Mouse (Mus musculus): ENCODE results near the gene Parp12. TPM values are rescaled to one million over a fixed set of nuclear protein-coding genes. Genes with fewer than 3 reads are reported as not detected.

Gene Parp12
- polyA plus RNA-seq, 1 experiment from 2014 or later = 2.5 TPM

GRCm38 (mm10) chr6:39061180-39061579 is 57.0 kb downstream of the Parp12 start:
- H3K4me1 ChIP-seq (replicated peaks; ENCODE audit: control insufficient read depth, insufficient read depth, low read length) = 0 out of 2 replicates have a peak, but pooled peaks cover 3% of the 10 kb centered on the region
- H3K9ac ChIP-seq (replicated peaks; ENCODE audit: low read depth, low read length) = no peak overlapping the region
- H3K27ac ChIP-seq (ENCODE audit: low read length) = no peak overlapping the region
- 36% methylated on average over 4 of the region's 4 CpGs for WGBS
- H3K27me3 ChIP-seq (replicated peaks; ENCODE audit: control insufficient read depth, insufficient read depth, low read length) = no peaks in the 10 kb centered on the region
- ATAC-seq = 0 out of 2 replicates have a peak, but pooled peaks have one; percentile 20
- H3K4me3 ChIP-seq (replicated peaks; ENCODE audit: low read length) = no peak overlapping the region
- H3K4me2 ChIP-seq (ENCODE audit: low read length) = no peak overlapping the region
- H3K36me3 ChIP-seq (ENCODE audit: control insufficient read depth, insufficient read depth) = no peaks in the 10 kb centered on the region
- no peaks in the 10 kb centered on the region for H3K9me3 ChIP-seq (ENCODE audit: control insufficient read depth, low read length)

- H3K4me2 ChIP-seq (ENCODE audit: low read length) = no peak overlapping the region
- no peak overlapping the region for H3K27ac ChIP-seq (ENCODE audit: low read length)
- 88% methylated on average over 12 of the region's 12 CpGs for WGBS
- no peak for ATAC-seq
- H3K9me3 ChIP-seq (ENCODE audit: control insufficient read depth, low read length) = no peaks in the 10 kb centered on the region
- H3K4me3 ChIP-seq (replicated peaks; ENCODE audit: low read length) = no peak overlapping the region
- H3K4me1 ChIP-seq (replicated peaks; ENCODE audit: control insufficient read depth, insufficient read depth, low read length) = peaks cover 15% of the 10 kb centered on the region
- H3K27me3 ChIP-seq (replicated peaks; ENCODE audit: control insufficient read depth, insufficient read depth, low read length) = no peaks in the 10 kb centered on the region
- no peak overlapping the region for H3K9ac ChIP-seq (replicated peaks; ENCODE audit: low read depth, low read length)
- no peaks in the 10 kb centered on the region for H3K36me3 ChIP-seq (ENCODE audit: control insufficient read depth, insufficient read depth)
Measured at GRCm38 (mm10) chr6:39059547-39060497, 58.3 kb downstream of the Parp12 start.

GRCm38 (mm10) chr6:39058936-39059335 is 59.2 kb downstream of the Parp12 start:
- Histone ChIP-seq H3K36me3 (ENCODE audit: control insufficient read depth, insufficient read depth) (no peaks in the 10 kb centered on the region), H3K9ac (replicated peaks; ENCODE audit: low read depth, low read length) (no peak overlapping the region), H3K27ac (ENCODE audit: low read length) (no peak overlapping the region), H3K4me1 (replicated peaks; ENCODE audit: control insufficient read depth, insufficient read depth, low read length) (peaks cover 21% of the 10 kb centered on the region), H3K9me3 (ENCODE audit: control insufficient read depth, low read length) (no peaks in the 10 kb centered on the region), H3K4me2 (ENCODE audit: low read length) (no peak overlapping the region), H3K27me3 (replicated peaks; ENCODE audit: control insufficient read depth, insufficient read depth, low read length) (no peaks in the 10 kb centered on the region), H3K4me3 (replicated peaks; ENCODE audit: low read length) (no peak overlapping the region)
- no peak for ATAC-seq
- 76% methylated on average over 3 of the region's 3 CpGs for WGBS

GRCm38 (mm10) chr6:39058389-39058788 is 59.8 kb downstream of the Parp12 start:
- H3K4me3 ChIP-seq (replicated peaks; ENCODE audit: low read length) = no peak overlapping the region
- no peaks in the 10 kb centered on the region for H3K27me3 ChIP-seq (replicated peaks; ENCODE audit: control insufficient read depth, insufficient read depth, low read length)
- ATAC-seq = no peak
- H3K9ac ChIP-seq (replicated peaks; ENCODE audit: low read depth, low read length) = no peak overlapping the region
- no peak overlapping the region for H3K4me2 ChIP-seq (ENCODE audit: low read length)
- no peaks in the 10 kb centered on the region for H3K9me3 ChIP-seq (ENCODE audit: control insufficient read depth, low read length)
- H3K4me1 ChIP-seq (replicated peaks; ENCODE audit: control insufficient read depth, insufficient read depth, low read length) = peaks cover 21% of the 10 kb centered on the region
- WGBS = 60% methylated on average over 3 of the region's 3 CpGs
- H3K27ac ChIP-seq (ENCODE audit: low read length) = no peak overlapping the region
- H3K36me3 ChIP-seq (ENCODE audit: control insufficient read depth, insufficient read depth) = no peaks in the 10 kb centered on the region

GRCm38 (mm10) chr6:39057161-39057560 is 61.0 kb downstream of the Parp12 start:
- ATAC-seq = no peak
- Histone ChIP-seq H3K27me3 (replicated peaks; ENCODE audit: control insufficient read depth, insufficient read depth, low read length) (no peaks in the 10 kb centered on the region), H3K4me1 (replicated peaks; ENCODE audit: control insufficient read depth, insufficient read depth, low read length) (peaks cover 26% of the 10 kb centered on the region), H3K4me3 (replicated peaks; ENCODE audit: low read length) (no peak overlapping the region), H3K27ac (ENCODE audit: low read length) (no peak overlapping the region), H3K4me2 (ENCODE audit: low read length) (no peak overlapping the region), H3K9me3 (ENCODE audit: control insufficient read depth, low read length) (no peaks in the 10 kb centered on the region), H3K9ac (replicated peaks; ENCODE audit: low read depth, low read length) (no peak overlapping the region), H3K36me3 (ENCODE audit: control insufficient read depth, insufficient read depth) (no peaks in the 10 kb centered on the region)
- 90% methylated on average over 1 of the region's 1 CpGs for WGBS

- H3K9me3 ChIP-seq (ENCODE audit: control insufficient read depth, low read length) = no peaks in the 10 kb centered on the region
- no peak overlapping the region for H3K9ac ChIP-seq (replicated peaks; ENCODE audit: low read depth, low read length)
- no peaks in the 10 kb centered on the region for H3K27me3 ChIP-seq (replicated peaks; ENCODE audit: control insufficient read depth, insufficient read depth, low read length)
- H3K4me1 ChIP-seq (replicated peaks; ENCODE audit: control insufficient read depth, insufficient read depth, low read length) = peaks cover 24% of the 10 kb centered on the region
- 32% methylated on average over 7 of the region's 7 CpGs for WGBS
- ATAC-seq = no peak
- no peak overlapping the region for H3K4me2 ChIP-seq (ENCODE audit: low read length)
- H3K27ac ChIP-seq (ENCODE audit: low read length) = no peak overlapping the region
- H3K4me3 ChIP-seq (replicated peaks; ENCODE audit: low read length) = no peak overlapping the region
- H3K36me3 ChIP-seq (ENCODE audit: control insufficient read depth, insufficient read depth) = no peaks in the 10 kb centered on the region
Measured at GRCm38 (mm10) chr6:39055831-39056261, 62.3 kb downstream of the Parp12 start.

- H3K36me3 ChIP-seq (ENCODE audit: control insufficient read depth, insufficient read depth) = no peaks in the 10 kb centered on the region
- ATAC-seq = peak; percentile 46
- no peak overlapping the region for H3K9ac ChIP-seq (replicated peaks; ENCODE audit: low read depth, low read length)
- no peak overlapping the region for H3K4me3 ChIP-seq (replicated peaks; ENCODE audit: low read length)
- no peak overlapping the region for H3K4me2 ChIP-seq (ENCODE audit: low read length)
- H3K27me3 ChIP-seq (replicated peaks; ENCODE audit: control insufficient read depth, insufficient read depth, low read length) = no peaks in the 10 kb centered on the region
- no peak overlapping the region for H3K27ac ChIP-seq (ENCODE audit: low read length)
- peaks cover 24% of the 10 kb centered on the region for H3K4me1 ChIP-seq (replicated peaks; ENCODE audit: control insufficient read depth, insufficient read depth, low read length)
- 62% methylated on average over 6 of the region's 6 CpGs for WGBS
- H3K9me3 ChIP-seq (ENCODE audit: control insufficient read depth, low read length) = no peaks in the 10 kb centered on the region
Measured at GRCm38 (mm10) chr6:39054878-39055508, 63.2 kb downstream of the Parp12 start.

- H3K9ac ChIP-seq (replicated peaks; ENCODE audit: low read depth, low read length) = no peak overlapping the region
- ATAC-seq = peak; percentile 81
- H3K4me1 ChIP-seq (replicated peaks; ENCODE audit: control insufficient read depth, insufficient read depth, low read length) = peaks cover 24% of the 10 kb centered on the region
- no peaks in the 10 kb centered on the region for H3K27me3 ChIP-seq (replicated peaks; ENCODE audit: control insufficient read depth, insufficient read depth, low read length)
- H3K36me3 ChIP-seq (ENCODE audit: control insufficient read depth, insufficient read depth) = no peaks in the 10 kb centered on the region
- 0 out of 2 replicates have a peak overlapping the region, but pooled peaks have one; percentile 20 for H3K27ac ChIP-seq (ENCODE audit: low read length)
- no peak overlapping the region for H3K4me2 ChIP-seq (ENCODE audit: low read length)
- no peak overlapping the region for H3K4me3 ChIP-seq (replicated peaks; ENCODE audit: low read length)
- H3K9me3 ChIP-seq (ENCODE audit: control insufficient read depth, low read length) = no peaks in the 10 kb centered on the region
- WGBS = 50% methylated on average over 13 of the region's 13 CpGs
Measured at GRCm38 (mm10) chr6:39054206-39054864, 63.8 kb downstream of the Parp12 start.

- H3K9me3 ChIP-seq (ENCODE audit: control insufficient read depth, low read length) = no peaks in the 10 kb centered on the region
- no peak for ATAC-seq
- no peak overlapping the region for H3K4me2 ChIP-seq (ENCODE audit: low read length)
- 81% methylated on average over 4 of the region's 4 CpGs for WGBS
- no peak overlapping the region for H3K4me3 ChIP-seq (replicated peaks; ENCODE audit: low read length)
- no peak overlapping the region for H3K9ac ChIP-seq (replicated peaks; ENCODE audit: low read depth, low read length)
- peaks cover 24% of the 10 kb centered on the region for H3K4me1 ChIP-seq (replicated peaks; ENCODE audit: control insufficient read depth, insufficient read depth, low read length)
- H3K36me3 ChIP-seq (ENCODE audit: control insufficient read depth, insufficient read depth) = no peaks in the 10 kb centered on the region
- H3K27me3 ChIP-seq (replicated peaks; ENCODE audit: control insufficient read depth, insufficient read depth, low read length) = no peaks in the 10 kb centered on the region
- no peak overlapping the region for H3K27ac ChIP-seq (ENCODE audit: low read length)
Measured at GRCm38 (mm10) chr6:39052636-39053035, 65.5 kb downstream of the Parp12 start.

All from forebrain, embryonic 16.5 days (tissue).